Mouse (Mus musculus): ENCODE results near the gene Slbp. TPM values are rescaled to one million over a fixed set of nuclear protein-coding genes. Genes with fewer than 3 reads are reported as not detected.

Gene Slbp
- polyA plus RNA-seq, 1 experiment = 47.4 TPM

DNA sequence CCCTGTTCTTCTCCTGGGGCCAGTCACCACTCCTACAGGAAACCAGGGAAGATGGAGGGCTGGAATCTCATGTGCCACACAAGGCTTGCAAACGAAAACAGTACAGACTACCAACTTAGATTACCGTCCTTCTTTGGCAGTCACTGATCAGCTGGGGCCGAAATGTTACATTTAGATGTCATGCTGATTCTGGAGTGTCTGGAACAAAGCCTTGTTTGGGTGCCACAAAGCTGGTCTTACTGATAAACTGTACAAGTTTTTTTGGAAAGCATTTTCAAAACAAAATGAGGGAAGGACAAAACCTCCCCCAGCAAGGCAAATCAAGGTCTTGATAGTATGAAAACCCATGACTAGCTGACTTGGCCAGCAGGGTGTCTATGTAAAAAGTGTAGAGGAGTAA lies 28.6 kb downstream of the Slbp start:
- Histone ChIP-seq H3K36me3 (ENCODE audit: control insufficient read depth, insufficient read depth) (no peaks in the 10 kb centered on the region), H3K79me2 (ENCODE audit: control insufficient read depth, insufficient read depth) (peaks cover 89% of the 10 kb centered on the region)

DNA sequence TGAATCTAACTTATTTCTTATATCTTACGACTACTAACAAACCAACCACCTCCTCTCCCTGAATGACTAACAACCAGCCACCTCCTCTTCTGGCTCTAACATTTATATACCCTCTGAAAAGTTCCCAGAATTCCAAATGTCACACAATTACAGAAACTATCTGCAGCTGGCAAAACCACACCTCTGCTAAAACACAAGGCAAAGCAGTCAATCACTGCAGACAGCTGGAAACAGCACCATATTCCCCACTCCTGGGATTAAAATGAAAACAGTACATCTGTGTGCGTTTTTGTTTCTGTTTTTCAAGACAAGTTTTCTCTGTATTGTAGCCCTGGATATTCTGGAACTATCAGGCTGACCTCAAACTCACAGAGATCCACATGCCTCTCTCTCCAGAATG lies 29.7 kb downstream of the Slbp start:
- peaks cover 46% of the 10 kb centered on the region for H3K79me3 ChIP-seq (ENCODE audit: low read depth)

More for the DNA sequence above, 28.6 kb downstream of the Slbp start:
- Histone ChIP-seq H3ac (ENCODE audit: control insufficient read depth, insufficient read length, low read depth) (no peak overlapping the region), H3K79me3 (ENCODE audit: low read depth) (peaks cover 49% of the 10 kb centered on the region), H3K27me3 (ENCODE audit: control insufficient read depth, insufficient read depth, insufficient read length) (no peaks in the 10 kb centered on the region), H3K4me3 (ENCODE audit: insufficient read depth, poor library complexity, severe bottlenecking) (no peak overlapping the region)
- TF ChIP-seq MYOD1 (IDR thresholded peaks at IDR 0.05; ENCODE audit: control insufficient read depth, insufficient read length, low read depth) (no peak), MAX (IDR thresholded peaks at IDR 0.05) (no peak), USF1 (IDR thresholded peaks at IDR 0.05; ENCODE audit: low read depth) (no peak), CTCF (IDR thresholded peaks at IDR 0.05; ENCODE audit: control insufficient read depth, insufficient read depth, insufficient read length) (no peak), MYOG (IDR thresholded peaks at IDR 0.05; ENCODE audit: control insufficient read depth, extremely low read depth, insufficient read length) (no peak), CEBPB (IDR thresholded peaks at IDR 0.05; ENCODE audit: low read depth) (no peak), FOSL1 (IDR thresholded peaks at IDR 0.05; ENCODE audit: insufficient read depth, low read length, poor library complexity, severe bottlenecking) (no peak)

DNA sequence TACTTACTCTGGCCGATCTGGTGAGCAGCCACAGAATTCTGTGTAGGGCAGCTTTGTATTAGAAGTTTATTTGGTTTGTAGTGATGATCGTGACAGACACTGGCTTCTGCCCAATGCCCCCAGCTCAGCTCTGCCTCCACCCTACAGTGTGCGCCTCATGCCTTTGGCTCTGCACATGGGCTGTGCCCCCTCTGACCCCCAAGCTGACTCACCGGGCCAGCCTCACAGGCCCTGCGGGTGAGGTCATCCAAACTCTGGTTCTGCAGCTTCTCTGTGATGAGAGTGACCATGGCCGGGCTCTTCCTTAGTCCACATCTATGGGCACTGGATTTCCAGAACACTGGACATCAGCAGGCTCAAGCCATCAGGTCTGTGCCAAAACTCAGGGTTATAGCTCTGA lies 38.0 kb downstream of the Slbp start:
- Histone ChIP-seq H3ac (ENCODE audit: control insufficient read depth, insufficient read length, low read depth) (no peak overlapping the region), H3K36me3 (ENCODE audit: control insufficient read depth, insufficient read depth) (peaks cover 10% of the 10 kb centered on the region), H3K79me3 (ENCODE audit: low read depth) (peaks cover 17% of the 10 kb centered on the region), H3K79me2 (ENCODE audit: control insufficient read depth, insufficient read depth) (peaks cover 40% of the 10 kb centered on the region), H3K27me3 (ENCODE audit: control insufficient read depth, insufficient read depth, insufficient read length) (no peaks in the 10 kb centered on the region), H3K4me3 (ENCODE audit: insufficient read depth, poor library complexity, severe bottlenecking) (no peak overlapping the region)
- TF ChIP-seq MAX (IDR thresholded peaks at IDR 0.05) = no peak
- TF ChIP-seq CEBPB (IDR thresholded peaks at IDR 0.05; ENCODE audit: low read depth) = no peak
- no peak for TF ChIP-seq CTCF (IDR thresholded peaks at IDR 0.05; ENCODE audit: control insufficient read depth, insufficient read depth, insufficient read length)
- TF ChIP-seq USF1 (IDR thresholded peaks at IDR 0.05; ENCODE audit: low read depth) = no peak
- no peak for TF ChIP-seq MYOG (IDR thresholded peaks at IDR 0.05; ENCODE audit: control insufficient read depth, extremely low read depth, insufficient read length)
- no peak for TF ChIP-seq MYOD1 (IDR thresholded peaks at IDR 0.05; ENCODE audit: control insufficient read depth, insufficient read length, low read depth)
- TF ChIP-seq FOSL1 (IDR thresholded peaks at IDR 0.05; ENCODE audit: insufficient read depth, low read length, poor library complexity, severe bottlenecking) = no peak

More for the DNA sequence above, 29.7 kb downstream of the Slbp start:
- Histone ChIP-seq H3K27me3 (ENCODE audit: control insufficient read depth, insufficient read depth, insufficient read length) (no peaks in the 10 kb centered on the region), H3K79me2 (ENCODE audit: control insufficient read depth, insufficient read depth) (peaks cover 89% of the 10 kb centered on the region), H3ac (ENCODE audit: control insufficient read depth, insufficient read length, low read depth) (no peak overlapping the region), H3K36me3 (ENCODE audit: control insufficient read depth, insufficient read depth) (no peaks in the 10 kb centered on the region), H3K4me3 (ENCODE audit: insufficient read depth, poor library complexity, severe bottlenecking) (no peak overlapping the region)
- TF ChIP-seq CEBPB (IDR thresholded peaks at IDR 0.05; ENCODE audit: low read depth) (no peak), CTCF (IDR thresholded peaks at IDR 0.05; ENCODE audit: control insufficient read depth, insufficient read depth, insufficient read length) (no peak), MAX (IDR thresholded peaks at IDR 0.05) (no peak), MYOD1 (IDR thresholded peaks at IDR 0.05; ENCODE audit: control insufficient read depth, insufficient read length, low read depth) (no peak)

DNA sequence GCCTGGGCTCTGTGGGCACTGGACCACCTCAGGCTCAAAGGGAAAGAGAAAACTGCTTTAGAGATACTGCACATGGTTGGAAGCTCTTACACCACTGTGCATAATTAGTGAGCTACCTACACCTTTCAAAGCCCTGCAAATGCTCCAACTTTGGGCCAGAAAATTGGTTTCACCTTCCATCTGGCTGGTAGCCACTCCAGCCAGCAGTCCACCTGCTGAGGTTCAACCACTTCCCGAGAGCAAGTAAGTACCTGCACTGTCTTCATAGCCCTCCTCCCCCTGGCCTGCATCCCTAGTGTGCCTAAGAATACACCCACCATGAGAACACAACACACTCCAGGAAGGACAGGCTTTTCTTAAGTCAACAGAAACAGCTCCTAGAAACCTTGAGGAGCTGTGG lies 40.6 kb downstream of the Slbp start:
- Histone ChIP-seq H3K27me3 (ENCODE audit: control insufficient read depth, insufficient read depth, insufficient read length) (no peaks in the 10 kb centered on the region), H3K36me3 (ENCODE audit: control insufficient read depth, insufficient read depth) (peaks cover 10% of the 10 kb centered on the region), H3K79me3 (ENCODE audit: low read depth) (peaks cover 2% of the 10 kb centered on the region), H3ac (ENCODE audit: control insufficient read depth, insufficient read length, low read depth) (no peak overlapping the region), H3K4me3 (ENCODE audit: insufficient read depth, poor library complexity, severe bottlenecking) (no peak overlapping the region), H3K79me2 (ENCODE audit: control insufficient read depth, insufficient read depth) (peaks cover 18% of the 10 kb centered on the region)
- TF ChIP-seq MAX (IDR thresholded peaks at IDR 0.05) = no peak
- TF ChIP-seq CEBPB (IDR thresholded peaks at IDR 0.05; ENCODE audit: low read depth) = no peak
- TF ChIP-seq CTCF (IDR thresholded peaks at IDR 0.05; ENCODE audit: control insufficient read depth, insufficient read depth, insufficient read length) = no peak
- no peak for TF ChIP-seq MYOG (IDR thresholded peaks at IDR 0.05; ENCODE audit: control insufficient read depth, extremely low read depth, insufficient read length)
- no peak for TF ChIP-seq USF1 (IDR thresholded peaks at IDR 0.05; ENCODE audit: low read depth)
- TF ChIP-seq FOSL1 (IDR thresholded peaks at IDR 0.05; ENCODE audit: insufficient read depth, low read length, poor library complexity, severe bottlenecking) = no peak
- no peak for TF ChIP-seq MYOD1 (IDR thresholded peaks at IDR 0.05; ENCODE audit: control insufficient read depth, insufficient read length, low read depth)

DNA sequence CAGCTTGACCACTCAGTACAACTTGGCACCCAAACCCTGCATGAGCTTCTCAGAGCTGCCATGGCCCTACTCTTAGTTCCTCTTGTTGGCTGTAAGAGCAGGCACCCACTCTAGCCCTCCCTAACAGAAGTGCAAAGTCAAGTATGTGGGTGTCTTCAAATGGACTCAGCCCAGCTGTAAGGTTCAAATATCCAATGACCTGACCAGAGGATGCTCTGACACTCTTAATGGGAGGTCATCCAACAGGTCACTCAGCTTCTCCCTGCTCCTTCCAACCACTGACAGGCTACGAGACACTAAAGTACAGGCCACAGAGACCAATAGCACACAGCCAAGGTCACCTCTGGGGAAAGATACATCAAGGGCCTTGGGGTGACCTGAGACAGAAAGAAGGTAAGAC lies 43.1 kb downstream of the Slbp start:
- H3K27me3 ChIP-seq (ENCODE audit: control insufficient read depth, insufficient read depth, insufficient read length) = no peaks in the 10 kb centered on the region
- no peaks in the 10 kb centered on the region for H3K79me2 ChIP-seq (ENCODE audit: control insufficient read depth, insufficient read depth)
- no peaks in the 10 kb centered on the region for H3K79me3 ChIP-seq (ENCODE audit: low read depth)
- H3ac ChIP-seq (ENCODE audit: control insufficient read depth, insufficient read length, low read depth) = no peak overlapping the region
- H3K36me3 ChIP-seq (ENCODE audit: control insufficient read depth, insufficient read depth) = peaks cover 16% of the 10 kb centered on the region
- H3K4me3 ChIP-seq (ENCODE audit: insufficient read depth, poor library complexity, severe bottlenecking) = no peak overlapping the region
- TF ChIP-seq MYOG (IDR thresholded peaks at IDR 0.05; ENCODE audit: control insufficient read depth, extremely low read depth, insufficient read length) = no peak
- no peak for TF ChIP-seq USF1 (IDR thresholded peaks at IDR 0.05; ENCODE audit: low read depth)
- TF ChIP-seq FOSL1 (IDR thresholded peaks at IDR 0.05; ENCODE audit: insufficient read depth, low read length, poor library complexity, severe bottlenecking) = no peak
- no peak for TF ChIP-seq MYOD1 (IDR thresholded peaks at IDR 0.05; ENCODE audit: control insufficient read depth, insufficient read length, low read depth)
- TF ChIP-seq CEBPB (IDR thresholded peaks at IDR 0.05; ENCODE audit: low read depth) = no peak
- no peak for TF ChIP-seq MAX (IDR thresholded peaks at IDR 0.05)
- TF ChIP-seq CTCF (IDR thresholded peaks at IDR 0.05; ENCODE audit: control insufficient read depth, insufficient read depth, insufficient read length) = no peak

DNA sequence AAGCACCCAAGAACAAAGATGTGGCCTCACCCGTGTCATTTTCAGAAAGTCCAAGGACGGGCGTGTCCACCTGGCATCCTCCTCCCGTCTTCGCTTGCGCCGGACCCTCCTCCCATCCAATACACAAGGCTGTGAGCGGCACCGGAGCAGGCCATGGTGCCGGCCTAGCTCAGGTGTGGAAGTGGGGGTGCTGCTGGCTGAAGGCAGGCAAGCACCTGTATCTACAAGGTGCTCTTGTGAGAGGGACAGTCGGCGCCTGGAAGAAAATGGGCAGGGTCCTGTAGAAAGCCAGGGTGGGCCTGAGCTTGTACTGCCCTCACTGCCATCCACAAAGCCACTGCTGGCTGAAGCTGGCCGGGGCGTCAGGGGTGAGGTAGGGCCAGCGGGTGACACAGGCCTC lies 44.9 kb downstream of the Slbp start:
- Histone ChIP-seq H3K4me3 (ENCODE audit: insufficient read depth, poor library complexity, severe bottlenecking) (no peak overlapping the region), H3ac (ENCODE audit: control insufficient read depth, insufficient read length, low read depth) (no peak overlapping the region), H3K79me2 (ENCODE audit: control insufficient read depth, insufficient read depth) (no peaks in the 10 kb centered on the region), H3K79me3 (ENCODE audit: low read depth) (peaks cover 2% of the 10 kb centered on the region), H3K27me3 (ENCODE audit: control insufficient read depth, insufficient read depth, insufficient read length) (no peaks in the 10 kb centered on the region), H3K36me3 (ENCODE audit: control insufficient read depth, insufficient read depth) (peaks cover 17% of the 10 kb centered on the region)
- TF ChIP-seq CTCF (IDR thresholded peaks at IDR 0.05; ENCODE audit: control insufficient read depth, insufficient read depth, insufficient read length) (no peak), CEBPB (IDR thresholded peaks at IDR 0.05; ENCODE audit: low read depth) (no peak), FOSL1 (IDR thresholded peaks at IDR 0.05; ENCODE audit: insufficient read depth, low read length, poor library complexity, severe bottlenecking) (no peak), USF1 (IDR thresholded peaks at IDR 0.05; ENCODE audit: low read depth) (no peak), MYOG (IDR thresholded peaks at IDR 0.05; ENCODE audit: control insufficient read depth, extremely low read depth, insufficient read length) (no peak), MAX (IDR thresholded peaks at IDR 0.05) (no peak), MYOD1 (IDR thresholded peaks at IDR 0.05; ENCODE audit: control insufficient read depth, insufficient read length, low read depth) (no peak)
